Mouse (Mus musculus) spleen, adult 2 months (tissue): ENCODE data around the gene Bmp2k.

Experiments used
- CTCF ChIP-seq: fragments of 200-500 bp; IDR thresholded peaks from 2 replicates; pipeline ENCODE4 v1.5.1; 2011; ENCODE audit warnings: mild to moderate bottlenecking, inconsistent platforms; ENCODE audit not compliant: insufficient read depth, insufficient read length, insufficient replicate concordance; ENCODE audit errors: extremely low read depth
- POLR2A ChIP-seq: fragments of 200-500 bp; IDR thresholded peaks from 2 replicates; pipeline ENCODE4 v1.6.1; 2011; ENCODE audit warnings: low read depth, low read length, inconsistent platforms

DNA sequence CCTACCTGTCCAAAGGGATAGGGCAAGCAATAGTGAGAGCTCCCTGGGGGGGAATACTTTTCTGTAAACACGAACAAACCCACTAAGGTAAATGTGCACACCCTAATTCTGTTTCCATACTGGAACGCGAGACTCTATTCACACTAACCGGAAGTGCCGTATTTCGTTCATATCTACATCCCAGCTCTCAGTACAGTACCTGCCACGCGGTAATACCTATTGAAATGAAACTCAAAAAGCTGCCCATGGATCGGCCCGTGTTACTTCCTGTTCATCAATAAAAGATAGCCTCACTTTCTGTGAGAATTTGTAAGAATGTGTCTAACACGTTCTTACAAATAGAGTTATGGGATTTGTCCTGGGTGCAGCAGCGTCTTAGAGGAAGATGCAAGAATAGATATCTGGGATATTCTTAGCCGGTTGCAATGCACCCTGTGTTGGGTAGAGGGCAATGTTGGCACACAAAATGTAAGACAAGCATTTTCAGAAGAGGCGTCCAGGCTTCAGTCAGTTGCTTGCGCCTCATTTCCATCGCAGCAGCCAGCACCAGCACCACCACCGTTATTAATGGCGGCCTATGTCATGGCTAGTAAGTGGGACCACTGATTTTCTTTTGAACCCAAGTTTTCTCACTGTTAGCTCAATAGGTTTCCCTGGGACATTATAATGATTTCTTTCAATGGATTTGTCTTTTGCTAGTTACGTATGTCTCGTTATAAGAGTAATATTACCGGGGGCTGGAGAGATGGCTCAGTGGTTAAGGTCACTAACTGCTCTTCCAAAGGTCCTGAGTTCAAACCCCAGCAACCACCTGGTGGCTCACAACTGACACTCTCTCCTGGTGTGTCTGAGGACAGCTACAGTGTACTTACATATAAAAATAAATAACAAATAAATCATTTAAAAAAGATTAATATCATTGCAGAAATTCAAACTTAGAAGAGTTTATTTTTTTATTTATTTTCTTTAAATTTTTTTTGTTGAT is 131.0 kb downstream of the Bmp2k start:
- no peak for TF ChIP-seq POLR2A
- peak; percentile 32; the same call in 1 of the 2 replicates for TF ChIP-seq CTCF
